Mouse (Mus musculus) liver, postnatal 0 days (tissue): ENCODE results near the gene Kremen1. TPM values are rescaled to one million over a fixed set of nuclear protein-coding genes. Genes with fewer than 3 reads are reported as not detected.
A peak's percentile ranks its signal among the peaks of the same experiment; 100 is the strongest.

ENCODE experiments used
- ATAC-seq: fragments of 200-750 bp; cut with Nextera tagmentation; 2 replicates; pipeline ENCODE4 v1.8.0; 2017; ENCODE audit warnings: mild to moderate bottlenecking, moderate library complexity
- DNase-seq: peaks from one replicate; pipeline ENCODE4 v3.0.0-alpha.2; 2016
- H3K27ac ChIP-seq: fragments of 300-500 bp; sonication (generic); 2 replicates; pipeline ENCODE4 v1.5.1; 2014; ENCODE audit warnings: antibody characterized with exemption, moderate library complexity, mild to moderate bottlenecking, low read depth
- H3K27me3 ChIP-seq: fragments of 300-500 bp; sonication (generic); 2 replicates; pipeline ENCODE4 v1.6.1; 2014; ENCODE audit warnings: low read length, control low read depth, mixed read lengths; ENCODE audit not compliant: insufficient read depth
- H3K36me3 ChIP-seq: fragments of 300-500 bp; sonication (generic); replicated peaks from 2 replicates; pipeline ENCODE4 v1.6.1; 2014; ENCODE audit warnings: mild to moderate bottlenecking, control low read depth, low read length, moderate library complexity, mixed read lengths; ENCODE audit not compliant: insufficient read depth
- H3K4me1 ChIP-seq: fragments of 300-500 bp; sonication (generic); 2 replicates; pipeline ENCODE4 v1.6.1; 2014; ENCODE audit warnings: antibody characterized with exemption, mild to moderate bottlenecking, control low read depth; ENCODE audit not compliant: insufficient read depth
- H3K4me2 ChIP-seq: fragments of 300-500 bp; sonication (generic); 2 replicates; pipeline ENCODE4 v1.6.1; 2014; ENCODE audit warnings: low read depth, mild to moderate bottlenecking, low read length, moderate library complexity, mixed read lengths
- H3K4me3 ChIP-seq: fragments of 300-500 bp; sonication (generic); 2 replicates; pipeline ENCODE4 v1.5.1; 2014; ENCODE audit warnings: low read depth, low read length
- H3K9ac ChIP-seq: fragments of 300-500 bp; sonication (generic); replicated peaks from 2 replicates; pipeline ENCODE4 v1.6.1; 2014; ENCODE audit warnings: mild to moderate bottlenecking, moderate library complexity
- H3K9me3 ChIP-seq: fragments of 300-500 bp; sonication (generic); 2 replicates; pipeline ENCODE4 v1.6.1; 2016; ENCODE audit warnings: mild to moderate bottlenecking, control low read depth, low read length, mixed read lengths
- CTCF ChIP-seq: sonication (generic); IDR thresholded peaks from 2 replicates; pipeline ENCODE4 v1.5.1; 2016; ENCODE audit warnings: antibody characterized with exemption, low read depth
- EP300 ChIP-seq: IDR thresholded peaks from 2 replicates; pipeline ENCODE4 v1.6.1; 2016; ENCODE audit warnings: antibody characterized with exemption, low read depth, mild to moderate bottlenecking
- WGBS: fragments of 180-500 bp; shearing (Covaris S2); extraction: QIAGEN DNeasy Blood & Tissue Kit; methylation state at CpG from one replicate; pipeline ENCODE4 v1.1.7; 2014; ENCODE audit not compliant: insufficient replicate concordance; 5-methylcytosine and 5-hydroxymethylcytosine counted together
- polyA plus RNA-seq: library from polyadenylated mRNA; unstranded; fragments of >200 nt; fragmentation: Nextera tagmentation; extraction: Ambion mirVana; gene quantifications from 2 replicates; pipeline ENCODE4 v1.2.1, GENCODE M21; 2015

Kremen1 gene
- polyA plus RNA-seq, 1 experiment from 2014 or later = 2.2 TPM

DNA sequence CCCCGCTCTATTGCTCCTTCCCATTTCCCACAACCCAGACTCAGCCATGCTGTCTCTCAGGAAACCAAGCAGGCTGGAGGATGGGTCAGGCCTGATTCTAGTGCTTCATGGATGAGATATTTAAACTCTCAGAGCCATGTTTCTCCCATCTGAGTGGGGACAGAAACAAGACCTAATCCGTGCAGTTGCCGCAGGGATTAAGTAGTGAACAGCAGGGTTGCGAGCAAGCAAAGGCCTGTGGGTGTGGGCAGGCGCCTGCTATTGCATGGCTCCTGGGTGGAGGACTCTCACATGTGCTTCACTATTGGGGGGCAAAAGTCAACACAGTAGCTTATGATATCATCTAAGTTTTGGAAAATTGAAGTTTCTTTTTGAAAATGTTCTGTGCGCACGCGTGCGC, 76.5 kb downstream of the Kremen1 start:
- Histone ChIP-seq H3K36me3 (no peaks in the 10 kb centered on the region), H3K4me3 (no peak overlapping the region), H3K9ac (no peak overlapping the region), H3K4me1 (no peaks in the 10 kb centered on the region), H3K9me3 (no peaks in the 10 kb centered on the region), H3K27me3 (no peaks in the 10 kb centered on the region), H3K27ac (no peak overlapping the region), H3K4me2 (no peak overlapping the region)
- DNase-seq (no peak), ATAC-seq (no peak)
- WGBS = 85% methylated on average over 9 of the region's 9 CpGs
- TF ChIP-seq CTCF (no peak), EP300 (no peak)

DNA sequence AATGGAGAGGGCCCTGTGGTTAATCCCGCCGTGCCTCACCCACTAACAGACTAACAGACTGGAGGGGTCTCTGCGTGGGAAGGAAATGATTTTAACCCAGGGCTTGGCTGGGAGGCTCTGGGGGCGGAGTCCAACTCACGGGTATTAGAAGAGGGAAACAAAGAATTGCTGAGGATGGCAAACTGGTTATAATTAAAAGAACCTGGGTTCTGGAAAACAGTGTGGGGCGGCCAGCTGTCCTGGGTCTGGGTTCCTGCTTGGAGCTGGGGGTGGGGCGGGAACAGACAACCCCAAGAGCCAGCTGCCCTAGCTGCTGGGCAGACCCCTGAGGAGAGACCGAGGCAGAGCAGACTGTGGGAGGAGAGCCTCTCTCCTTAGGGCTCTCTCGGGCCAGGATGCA, 77.1 kb downstream of the Kremen1 start:
- Histone ChIP-seq H3K4me3 (no peak overlapping the region), H3K4me1 (no peaks in the 10 kb centered on the region; the same call in 1 of the 2 replicates), H3K27ac (no peak overlapping the region), H3K9ac (no peak overlapping the region), H3K9me3 (no peaks in the 10 kb centered on the region), H3K4me2 (no peak overlapping the region), H3K27me3 (no peaks in the 10 kb centered on the region), H3K36me3 (no peaks in the 10 kb centered on the region)
- DNase-seq = no peak
- WGBS = 37% methylated on average over 9 of the region's 9 CpGs
- ATAC-seq = no peak
- TF ChIP-seq CTCF (no peak), EP300 (no peak)

DNA sequence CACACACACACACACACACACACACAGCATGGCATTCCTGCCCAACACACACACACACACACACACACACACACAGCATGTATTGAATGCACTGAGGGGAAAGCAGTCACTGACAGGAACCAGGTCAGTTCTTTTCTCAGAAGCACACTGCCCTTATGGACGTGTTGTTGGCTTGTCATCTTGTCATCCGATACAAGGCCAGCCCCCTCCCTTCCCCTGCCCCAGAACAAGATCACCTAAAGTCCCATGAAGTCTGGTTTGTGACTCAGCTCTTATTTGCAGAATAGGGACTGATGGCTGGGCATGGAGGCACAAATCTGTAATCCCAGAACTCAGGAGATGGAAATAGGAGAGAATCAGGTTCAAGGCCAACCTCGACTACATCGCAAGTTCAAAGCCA, 78.5 kb downstream of the Kremen1 start:
- no peak overlapping the region for H3K4me3 ChIP-seq
- H3K9me3 ChIP-seq = no peaks in the 10 kb centered on the region
- no peaks in the 10 kb centered on the region for H3K36me3 ChIP-seq
- H3K4me1 ChIP-seq = peaks cover 2% of the 10 kb centered on the region; the same call in 1 of the 2 replicates
- no peak overlapping the region for H3K27ac ChIP-seq
- H3K27me3 ChIP-seq = no peaks in the 10 kb centered on the region
- ATAC-seq (no peak), DNase-seq (no peak)
- no peak for TF ChIP-seq CTCF
- no peak for TF ChIP-seq EP300
- H3K4me2 ChIP-seq = no peak overlapping the region
- WGBS = 69% methylated on average over 4 of the region's 4 CpGs
- H3K9ac ChIP-seq = no peak overlapping the region

GRCm38 (mm10) chr11:5181850-5182404, 79.4 kb downstream of the Kremen1 start:
- Histone ChIP-seq H3K27ac (no peak overlapping the region), H3K36me3 (no peaks in the 10 kb centered on the region), H3K4me1 (peaks cover 2% of the 10 kb centered on the region; the same call in 1 of the 2 replicates), H3K27me3 (no peaks in the 10 kb centered on the region), H3K4me3 (no peak overlapping the region), H3K9me3 (no peaks in the 10 kb centered on the region), H3K4me2 (0 out of 2 replicates have a peak overlapping the region, but pooled peaks have one; percentile 19), H3K9ac (no peak overlapping the region)
- DNase-seq = peak; percentile 87
- peak; percentile 44; the same call in 1 of the 2 replicates for ATAC-seq
- TF ChIP-seq CTCF = peak; percentile 99
- no peak for TF ChIP-seq EP300
- WGBS = 23% methylated on average over 13 of the region's 13 CpGs

DNA sequence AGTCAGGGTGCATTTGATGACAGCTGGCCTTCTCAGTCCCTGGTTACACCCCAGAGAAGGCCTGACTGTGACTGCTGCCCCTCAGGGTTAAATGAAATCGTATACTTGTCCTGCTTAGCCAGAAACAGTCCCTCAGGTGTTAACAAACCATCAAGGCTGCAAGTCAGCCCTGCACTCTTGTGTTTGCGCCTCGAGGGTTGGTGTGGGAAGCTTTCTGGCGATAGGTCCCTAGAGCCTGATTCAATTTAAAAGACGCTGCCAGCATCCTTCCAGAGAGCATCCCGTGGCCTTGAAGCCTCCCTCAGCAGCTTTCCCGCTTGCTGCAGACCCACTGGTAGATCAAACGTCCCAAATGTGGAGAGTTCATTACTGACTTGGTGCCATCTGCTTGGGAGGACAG, 82.0 kb downstream of the Kremen1 start:
- Histone ChIP-seq H3K27me3 (no peaks in the 10 kb centered on the region), H3K9me3 (no peaks in the 10 kb centered on the region), H3K36me3 (no peaks in the 10 kb centered on the region), H3K9ac (no peak overlapping the region), H3K4me2 (no peak overlapping the region), H3K4me3 (no peak overlapping the region), H3K4me1 (peaks cover 2% of the 10 kb centered on the region; the same call in 1 of the 2 replicates), H3K27ac (no peak overlapping the region)
- DNase-seq = no peak
- no peak for ATAC-seq
- 57% methylated on average over 8 of the region's 8 CpGs for WGBS
- TF ChIP-seq EP300 (no peak), CTCF (no peak)

GRCm38 (mm10) chr11:5177171-5177570, 84.2 kb downstream of the Kremen1 start:
- Histone ChIP-seq H3K9ac (no peak overlapping the region), H3K4me3 (no peak overlapping the region), H3K27ac (peak overlapping the region; percentile 26), H3K27me3 (no peaks in the 10 kb centered on the region), H3K4me1 (peaks cover 2% of the 10 kb centered on the region; the same call in 1 of the 2 replicates), H3K36me3 (no peaks in the 10 kb centered on the region), H3K4me2 (no peak overlapping the region), H3K9me3 (no peaks in the 10 kb centered on the region)
- TF ChIP-seq CTCF (no peak), EP300 (no peak)
- 46% methylated on average over 12 of the region's 12 CpGs for WGBS
- ATAC-seq = peak; percentile 11; the same call in 1 of the 2 replicates
- no peak for DNase-seq
